Mouse (Mus musculus): ENCODE results near the gene Bag3. TPM values are rescaled to one million over a fixed set of nuclear protein-coding genes. Genes with fewer than 3 reads are reported as not detected.
"Not testable (repeated sequence)": the region's sequence is repeated elsewhere in the genome, so short reads cannot be mapped to it uniquely, and the experiment has no call there.

Gene Bag3
- polyA plus RNA-seq, 1 experiment from 2014 or later: 9.3 TPM

DNA sequence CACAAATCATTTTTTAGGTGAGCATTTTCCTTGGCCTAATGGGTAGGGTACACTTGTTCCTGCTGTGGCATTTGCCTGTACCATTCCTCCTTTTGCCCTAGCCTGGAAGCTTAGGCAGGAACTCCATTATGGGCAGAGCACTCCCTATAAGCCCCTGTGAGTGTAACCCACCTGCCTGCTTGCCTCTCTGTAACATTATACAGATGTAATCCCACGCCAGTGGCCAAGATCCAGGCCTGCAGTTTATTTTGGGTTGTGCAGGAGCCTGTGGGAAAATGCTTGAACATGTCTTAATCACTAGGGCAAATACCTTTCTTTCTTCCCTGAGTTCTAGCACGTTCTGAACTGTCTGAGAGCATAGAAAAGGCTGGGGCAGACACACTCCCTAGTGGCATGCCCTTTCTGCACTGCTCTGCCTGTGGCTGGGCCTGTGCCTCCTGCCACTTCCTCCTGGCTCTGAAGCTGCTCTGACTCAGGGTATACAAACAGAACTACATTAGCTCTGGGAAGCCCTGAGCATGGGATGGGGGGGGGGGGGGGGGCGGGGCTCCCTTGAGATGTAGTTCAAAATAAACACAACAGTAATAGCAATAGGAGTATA, 29.8 kb downstream of the Bag3 start:
- Histone ChIP-seq H3K4me1 (peaks cover 2% of the 10 kb centered on the region; the same call in 1 of the 2 replicates), H3K27ac (no peak overlapping the region), H3K27me3 (ENCODE audit: low read depth, poor library complexity, severe bottlenecking) (no peaks in the 10 kb centered on the region), H3K4me3 (no peak overlapping the region), H3K9me3 (replicated peaks) (no peaks in the 10 kb centered on the region), H3K36me3 (peaks cover 6% of the 10 kb centered on the region)
- no peak for DNase-seq (ENCODE audit: low spot score)
- WGBS: 58% methylated on average over 3 of the region's 3 CpGs

DNA sequence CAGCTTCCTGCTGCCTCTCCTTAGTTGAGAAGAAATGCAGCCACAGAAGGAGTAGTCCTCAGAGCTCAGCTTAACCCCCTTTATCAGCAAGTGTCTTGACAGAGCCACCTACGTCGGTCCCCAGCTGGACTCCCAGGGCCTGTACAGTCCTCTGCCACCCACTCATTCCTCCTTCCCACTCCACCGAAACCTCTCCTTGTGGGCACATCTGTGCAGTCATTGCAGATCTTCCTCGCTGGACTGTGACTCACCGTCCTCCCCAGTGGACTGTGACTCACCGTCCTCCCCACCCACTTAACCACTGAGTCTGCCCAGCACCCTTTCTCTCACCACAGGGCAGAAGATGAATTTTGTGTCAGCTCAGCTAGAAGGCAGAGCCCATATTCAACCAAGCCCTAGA, 31.1 kb downstream of the Bag3 start:
- WGBS: 85% methylated on average over 6 of the region's 6 CpGs
- H3K27ac ChIP-seq: peak overlapping the region; percentile 31; the same call in 1 of the 2 replicates

DNA sequence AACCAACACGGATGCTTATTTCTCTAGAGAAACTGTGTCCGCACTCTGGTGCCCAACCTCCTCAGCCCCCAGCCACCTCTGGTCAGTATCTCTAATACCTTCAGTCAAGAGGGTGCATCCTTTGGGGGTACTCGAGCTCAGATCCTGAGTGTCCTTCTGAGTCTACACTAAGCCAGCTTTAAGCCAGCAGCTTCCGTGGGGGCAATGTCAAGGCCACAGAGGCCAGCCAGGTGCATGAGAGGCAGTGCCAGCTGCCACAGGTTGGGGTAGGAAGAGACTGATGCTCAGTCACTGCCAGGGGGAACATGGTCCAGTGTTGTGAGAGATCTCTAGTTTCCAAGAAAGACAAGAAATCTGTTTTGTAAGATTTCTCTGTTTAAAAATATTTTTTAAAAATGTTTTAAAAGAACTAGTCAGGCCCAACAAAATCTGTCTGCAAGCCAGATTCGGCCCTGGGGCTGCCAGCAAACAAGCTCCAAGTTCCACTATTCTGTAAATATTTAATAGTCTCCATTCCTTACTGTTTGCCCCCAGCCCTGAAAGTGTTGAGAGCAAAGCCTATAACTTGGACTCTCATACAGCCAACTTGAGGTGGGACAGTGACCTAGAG, 31.8 kb downstream of the Bag3 start:
- Histone ChIP-seq H3K4me3 (no peak overlapping the region), H3K9me3 (replicated peaks) (no peaks in the 10 kb centered on the region), H3K27ac (no peak overlapping the region), H3K27me3 (ENCODE audit: low read depth, poor library complexity, severe bottlenecking) (no peaks in the 10 kb centered on the region), H3K4me1 (peaks cover 2% of the 10 kb centered on the region; the same call in 1 of the 2 replicates), H3K36me3 (no peaks in the 10 kb centered on the region)
- 91% methylated on average over 5 of the region's 5 CpGs for WGBS
- no peak for DNase-seq (ENCODE audit: low spot score)

More for the DNA sequence above, 31.1 kb downstream of the Bag3 start:
- H3K27me3 ChIP-seq (ENCODE audit: low read depth, poor library complexity, severe bottlenecking): no peaks in the 10 kb centered on the region
- peaks cover 2% of the 10 kb centered on the region; the same call in 1 of the 2 replicates for H3K4me1 ChIP-seq
- no peak for DNase-seq (ENCODE audit: low spot score)
- H3K9me3 ChIP-seq (replicated peaks): no peaks in the 10 kb centered on the region
- no peak overlapping the region for H3K4me3 ChIP-seq
- no peaks in the 10 kb centered on the region for H3K36me3 ChIP-seq

DNA sequence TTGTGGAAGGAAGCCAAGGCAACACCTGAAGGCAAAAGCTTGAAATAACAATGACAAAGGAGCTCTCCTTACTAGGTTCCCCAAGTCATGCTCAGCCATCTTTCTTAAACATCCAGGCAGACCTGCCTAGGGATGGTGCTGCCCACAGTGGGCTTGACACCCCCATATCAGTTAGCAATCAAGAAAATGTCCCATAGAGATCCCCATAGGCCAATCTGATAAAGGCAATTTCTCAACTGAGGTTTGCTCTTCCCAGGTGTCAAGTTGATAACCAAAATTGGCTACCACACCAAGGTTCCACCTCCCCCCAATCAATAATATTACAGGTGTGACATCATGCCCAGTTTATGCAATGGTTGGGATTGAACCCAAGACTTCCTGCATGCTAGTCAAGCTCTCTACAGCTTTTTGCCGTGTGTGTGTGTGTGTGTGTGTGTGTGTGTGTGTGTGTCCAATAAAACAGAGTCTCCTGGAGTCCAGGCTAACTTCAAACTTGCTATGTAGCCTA, 33.6 kb downstream of the Bag3 start:
- H3K4me3 ChIP-seq: no peak overlapping the region
- H3K27me3 ChIP-seq (ENCODE audit: low read depth, poor library complexity, severe bottlenecking): no peaks in the 10 kb centered on the region
- H3K4me1 ChIP-seq: peaks cover 2% of the 10 kb centered on the region; the same call in 1 of the 2 replicates
- no peaks in the 10 kb centered on the region for H3K9me3 ChIP-seq (replicated peaks)
- H3K36me3 ChIP-seq: no peaks in the 10 kb centered on the region
- H3K27ac ChIP-seq: no peak overlapping the region
- DNase-seq (ENCODE audit: low spot score): no peak
- 84% methylated on average over 1 of the region's 1 CpGs for WGBS

DNA sequence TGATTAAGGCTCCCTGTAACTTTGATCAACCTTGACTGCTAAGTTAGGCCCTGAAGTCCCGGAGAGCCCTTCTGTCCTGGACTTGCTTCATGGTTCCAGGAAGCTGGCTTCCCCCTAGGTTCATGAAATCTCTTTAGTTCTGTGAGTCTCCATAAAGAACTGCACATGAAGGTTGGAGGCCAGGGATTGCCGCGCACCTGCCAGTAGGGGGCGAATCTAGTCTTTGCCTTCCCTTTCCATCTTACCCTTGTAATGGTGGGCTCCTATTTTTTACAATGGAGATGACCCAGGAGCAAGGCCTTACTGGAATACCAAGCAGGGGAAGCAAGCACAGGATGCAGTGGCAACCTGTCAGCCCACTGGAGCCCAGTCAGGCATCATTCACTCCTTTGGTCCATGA, 40.0 kb downstream of the Bag3 start:
- Histone ChIP-seq H3K9me3 (replicated peaks) (no peaks in the 10 kb centered on the region), H3K4me3 (no peak overlapping the region), H3K27ac (no peak overlapping the region), H3K4me1 (no peaks in the 10 kb centered on the region), H3K27me3 (ENCODE audit: low read depth, poor library complexity, severe bottlenecking) (no peaks in the 10 kb centered on the region), H3K36me3 (no peaks in the 10 kb centered on the region)
- WGBS: 44% methylated on average over 4 of the region's 4 CpGs
- DNase-seq (ENCODE audit: low spot score): peak; percentile 39

DNA sequence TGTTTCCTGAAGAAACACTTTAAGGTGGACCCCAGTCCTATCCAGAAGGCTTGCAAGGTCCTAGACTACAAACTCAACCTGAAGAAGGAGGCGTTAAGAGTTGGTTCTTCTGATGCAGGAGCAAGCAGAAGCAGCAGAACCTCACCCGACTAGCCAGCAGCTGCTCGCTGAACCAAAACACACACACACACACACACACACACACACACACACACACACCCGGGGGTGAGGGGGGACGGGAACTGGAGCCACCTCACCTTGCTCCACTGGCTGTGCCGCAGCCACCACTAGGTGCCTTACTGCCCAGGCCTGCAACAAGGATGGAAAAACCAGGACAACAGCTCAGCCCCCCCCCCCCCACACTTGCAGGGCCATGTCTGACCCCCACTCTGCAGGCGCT, 42.9 kb downstream of the Bag3 start:
- DNase-seq (ENCODE audit: low spot score): no peak
- Histone ChIP-seq H3K27ac (no peak overlapping the region), H3K9me3 (replicated peaks) (no peaks in the 10 kb centered on the region), H3K36me3 (no peaks in the 10 kb centered on the region), H3K4me3 (no peak overlapping the region), H3K27me3 (ENCODE audit: low read depth, poor library complexity, severe bottlenecking) (no peaks in the 10 kb centered on the region), H3K4me1 (no peaks in the 10 kb centered on the region)
- 72% methylated on average over 7 of the region's 7 CpGs for WGBS

DNA sequence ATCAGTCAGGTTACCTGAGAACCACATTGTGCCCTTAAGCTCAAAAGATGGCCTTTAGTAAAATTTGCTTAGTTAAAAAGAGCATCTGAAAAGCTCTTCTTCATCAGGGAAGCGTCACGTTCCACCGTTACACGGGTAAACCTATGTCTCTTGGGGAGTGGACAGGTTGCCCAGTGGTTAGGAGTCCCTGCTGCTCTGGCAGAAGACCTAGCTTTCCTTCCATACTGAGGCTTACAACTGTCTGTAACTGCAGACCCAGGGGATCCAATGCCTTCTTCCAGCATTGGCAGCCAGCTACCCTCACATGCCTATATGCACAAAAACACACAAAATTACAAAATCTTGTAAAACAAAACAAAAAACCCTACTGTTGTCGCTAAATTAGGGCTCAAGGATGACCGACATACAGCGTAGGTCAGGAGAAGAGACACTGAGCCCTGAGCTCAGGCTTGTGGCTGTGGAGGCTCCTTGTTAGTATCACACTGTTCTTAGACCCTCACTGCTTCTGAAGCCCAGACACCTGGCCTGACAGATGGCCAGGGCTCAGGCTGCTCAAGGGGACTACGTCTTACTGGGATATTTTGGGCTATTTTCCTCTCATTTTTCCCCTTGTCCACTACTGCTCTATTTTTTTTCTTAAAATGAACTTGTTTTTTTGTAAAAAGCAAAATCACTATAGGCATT, 44.3 kb downstream of the Bag3 start:
- WGBS: 83% methylated on average over 8 of the region's 8 CpGs
- H3K9me3 ChIP-seq (replicated peaks): no peaks in the 10 kb centered on the region
- H3K4me1 ChIP-seq: no peaks in the 10 kb centered on the region
- H3K36me3 ChIP-seq: no peaks in the 10 kb centered on the region
- no peak overlapping the region for H3K27ac ChIP-seq
- no peaks in the 10 kb centered on the region for H3K27me3 ChIP-seq (ENCODE audit: low read depth, poor library complexity, severe bottlenecking)
- H3K4me3 ChIP-seq: no peak overlapping the region
- no peak for DNase-seq (ENCODE audit: low spot score)

DNA sequence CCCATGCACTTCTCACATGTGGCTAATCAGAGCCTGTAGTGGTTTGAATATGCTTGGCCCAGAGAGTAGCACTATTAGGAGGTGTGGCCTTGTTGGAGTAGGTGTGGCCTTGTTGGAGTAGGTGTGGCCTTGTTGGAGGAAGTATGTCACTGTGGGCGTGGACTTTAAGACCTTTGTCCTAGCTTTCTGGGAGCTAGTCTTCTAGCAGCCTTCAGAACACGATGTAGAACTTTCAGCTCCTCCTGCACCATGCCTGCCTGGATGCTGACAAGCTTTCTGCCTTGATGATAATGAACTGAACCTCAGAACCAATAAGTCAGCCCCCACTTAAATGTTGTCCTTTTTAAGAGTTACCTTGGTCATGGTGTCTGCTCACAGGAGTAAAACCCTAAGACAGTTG, 46.0 kb downstream of the Bag3 start:
- not testable (repeated sequence) for H3K9me3 ChIP-seq (replicated peaks); H3K27me3 ChIP-seq (ENCODE audit: low read depth, poor library complexity, severe bottlenecking); H3K4me1 ChIP-seq; DNase-seq (ENCODE audit: low spot score); H3K27ac ChIP-seq; H3K36me3 ChIP-seq; H3K4me3 ChIP-seq
- 90% methylated on average over 2 of the region's 2 CpGs for WGBS

DNA sequence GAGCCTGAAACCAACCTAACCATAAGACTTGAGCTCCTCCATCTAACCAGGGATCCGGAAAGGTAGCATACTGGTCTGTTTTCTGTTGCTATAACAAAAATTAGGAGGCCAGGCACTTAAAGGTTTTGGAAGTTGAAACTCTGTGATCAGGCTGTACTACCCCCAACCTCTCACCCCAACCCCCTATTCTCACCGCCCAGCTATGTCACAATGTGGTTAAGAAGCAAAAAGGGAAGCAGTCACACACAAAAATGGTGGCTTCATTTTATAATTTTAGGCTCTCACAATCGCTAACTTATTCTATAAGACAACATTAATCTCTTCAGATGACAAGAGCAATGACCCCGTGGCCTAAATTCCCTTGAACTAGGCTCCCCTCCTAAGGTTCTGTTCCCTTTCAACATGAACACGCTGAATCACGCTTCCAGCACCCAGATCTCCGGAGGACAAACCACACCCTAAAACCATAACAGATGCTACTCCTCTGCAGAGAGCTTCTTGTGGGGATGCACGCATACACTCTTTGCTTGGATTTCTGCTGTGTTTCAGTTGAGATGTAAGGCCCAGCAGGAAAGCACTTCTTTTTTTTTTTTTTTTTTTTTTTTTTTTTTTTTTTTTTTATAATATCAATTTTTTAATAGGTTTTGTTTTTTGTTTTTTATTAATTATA, 46.7 kb downstream of the Bag3 start:
- no peak for DNase-seq (ENCODE audit: low spot score)
- Histone ChIP-seq H3K9me3 (replicated peaks) (no peaks in the 10 kb centered on the region), H3K27ac (no peak overlapping the region), H3K4me3 (no peak overlapping the region), H3K4me1 (peaks cover 9% of the 10 kb centered on the region), H3K27me3 (ENCODE audit: low read depth, poor library complexity, severe bottlenecking) (no peaks in the 10 kb centered on the region), H3K36me3 (no peaks in the 10 kb centered on the region)
- WGBS: 91% methylated on average over 8 of the region's 8 CpGs

DNA sequence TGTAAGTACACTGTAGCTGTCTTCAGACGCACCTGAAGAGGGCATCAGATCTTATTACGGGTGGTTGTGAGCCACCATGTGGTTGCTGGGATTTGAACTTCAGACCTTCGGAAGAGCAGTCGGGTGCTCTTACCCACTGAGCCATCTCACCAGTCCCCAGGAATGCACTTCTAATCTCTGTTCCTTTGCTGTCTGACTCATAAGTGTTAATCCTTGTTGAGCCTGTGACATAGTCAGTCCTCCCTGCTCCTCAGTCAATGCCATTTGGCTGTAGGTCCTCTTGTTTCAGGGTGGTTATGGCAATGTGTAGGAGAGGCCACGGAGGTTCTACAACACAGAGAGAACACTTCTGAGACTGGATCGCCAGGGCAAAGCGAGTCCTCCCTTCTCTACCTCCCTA, 47.2 kb downstream of the Bag3 start:
- not testable (repeated sequence) for DNase-seq (ENCODE audit: low spot score); H3K4me1 ChIP-seq; H3K27ac ChIP-seq; H3K27me3 ChIP-seq (ENCODE audit: low read depth, poor library complexity, severe bottlenecking); H3K36me3 ChIP-seq; H3K4me3 ChIP-seq; H3K9me3 ChIP-seq (replicated peaks)
- 89% methylated on average over 7 of the region's 7 CpGs for WGBS

DNA sequence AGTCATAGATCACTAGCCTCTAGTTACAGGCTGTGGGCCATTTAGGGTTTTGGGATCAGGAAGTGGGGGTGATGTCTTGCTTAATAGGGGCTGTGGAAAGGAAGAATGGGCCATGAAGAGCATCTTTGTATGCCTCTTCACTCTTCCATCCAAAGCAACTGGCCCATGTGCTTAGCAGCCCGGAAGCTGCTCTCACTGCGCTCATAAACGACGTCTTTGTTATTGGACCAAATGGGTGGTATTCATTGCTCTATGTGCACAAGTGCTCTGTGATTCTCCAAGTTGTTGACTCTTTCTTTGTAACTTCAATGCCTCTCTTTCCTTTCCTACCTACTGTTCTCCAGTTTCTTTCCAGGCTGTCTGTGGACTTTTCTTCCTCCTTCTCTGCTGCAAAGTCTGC, 48.6 kb downstream of the Bag3 start:
- Histone ChIP-seq H3K27ac (no peak overlapping the region), H3K4me3 (no peak overlapping the region), H3K9me3 (replicated peaks) (no peaks in the 10 kb centered on the region), H3K27me3 (ENCODE audit: low read depth, poor library complexity, severe bottlenecking) (no peaks in the 10 kb centered on the region), H3K4me1 (peaks cover 9% of the 10 kb centered on the region), H3K36me3 (no peaks in the 10 kb centered on the region)
- WGBS: 78% methylated on average over 4 of the region's 4 CpGs
- DNase-seq (ENCODE audit: low spot score): no peak

DNA sequence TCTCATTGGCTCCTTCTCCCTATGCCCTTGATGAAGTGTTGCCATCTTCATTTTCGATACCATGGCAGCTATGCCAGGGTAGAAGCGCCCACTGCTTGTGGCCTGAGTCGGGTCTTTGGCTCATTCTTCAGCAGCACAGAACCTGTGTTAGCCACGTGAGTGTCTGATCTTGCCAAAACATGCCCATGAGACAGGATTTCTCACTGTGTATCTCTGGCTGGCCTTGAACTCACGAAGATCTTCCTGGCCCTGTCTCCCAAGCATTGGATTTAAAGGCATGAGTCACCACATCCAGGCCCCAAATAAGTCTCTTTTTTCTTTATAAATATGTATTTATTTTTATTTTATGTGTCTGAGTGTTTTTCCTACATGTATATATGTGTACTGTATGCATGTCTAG, 51.8 kb downstream of the Bag3 start:
- peaks cover 19% of the 10 kb centered on the region for H3K4me1 ChIP-seq
- H3K27ac ChIP-seq: no peak overlapping the region
- 89% methylated on average over 5 of the region's 5 CpGs for WGBS
- no peaks in the 10 kb centered on the region for H3K36me3 ChIP-seq
- H3K9me3 ChIP-seq (replicated peaks): no peaks in the 10 kb centered on the region
- H3K4me3 ChIP-seq: no peak overlapping the region
- no peak for DNase-seq (ENCODE audit: low spot score)
- no peaks in the 10 kb centered on the region for H3K27me3 ChIP-seq (ENCODE audit: low read depth, poor library complexity, severe bottlenecking)

DNA sequence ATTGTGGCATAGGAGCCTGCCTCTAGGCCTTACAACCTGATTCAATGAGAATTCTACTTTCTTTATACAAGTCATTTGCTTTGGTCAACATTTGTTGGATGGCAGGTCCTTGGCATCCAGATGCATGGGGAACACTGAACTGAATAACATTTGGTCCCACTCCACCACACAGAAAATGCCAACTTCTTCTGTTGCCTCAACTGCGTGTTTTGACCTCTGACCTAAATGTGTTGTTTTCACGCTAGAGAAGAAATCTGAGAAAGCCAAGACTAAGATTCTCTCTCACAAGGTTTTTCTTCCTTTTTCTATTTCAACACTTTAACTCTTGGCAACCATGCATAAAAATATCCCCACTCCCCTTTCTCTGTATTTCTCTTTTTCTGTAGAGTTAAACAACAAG, 52.4 kb downstream of the Bag3 start:
- H3K27ac ChIP-seq: no peak overlapping the region
- no peak overlapping the region for H3K4me3 ChIP-seq
- WGBS: 58% methylated on average over 2 of the region's 2 CpGs
- DNase-seq (ENCODE audit: low spot score): no peak
- H3K36me3 ChIP-seq: no peaks in the 10 kb centered on the region
- H3K4me1 ChIP-seq: peaks cover 19% of the 10 kb centered on the region
- no peaks in the 10 kb centered on the region for H3K9me3 ChIP-seq (replicated peaks)
- no peaks in the 10 kb centered on the region for H3K27me3 ChIP-seq (ENCODE audit: low read depth, poor library complexity, severe bottlenecking)
